Mouse (Mus musculus) urinary bladder, postnatal 10 days (tissue): ENCODE measurements around the gene Usp43.

Experiments
- DNase-seq: peaks from one replicate; pipeline ENCODE4 v3.0.0; 2022; ENCODE audit warnings: low spot score

Gene Usp43

GRCm38 (mm10) chr11:67921827-67922754 is at the start of gene Usp43:
Gene Usp43 (minus strand): TSS chr11:67922153.
- peak; percentile 37 for DNase-seq

- DNase-seq, result no peak
Measured at GRCm38 (mm10) chr11:67967831-67968230, 45.9 kb upstream of the Usp43 start.

- DNase-seq, result peak; percentile 91
Measured at GRCm38 (mm10) chr11:67965905-67966878, 44.2 kb upstream of the Usp43 start, which contains the start of gene Stx8. Gene Stx8 (plus strand): TSS chr11:67966193.

- DNase-seq, result peak; percentile 30
Measured at GRCm38 (mm10) chr11:67965242-67965883, 43.4 kb upstream of the Usp43 start, which contains the start of gene Cfap52. Gene Cfap52 (minus strand): TSS chr11:67965651.

GRCm38 (mm10) chr11:67964110-67964509 is 42.2 kb upstream of the Usp43 start:
- DNase-seq, result no peak

- DNase-seq, result no peak
Measured at GRCm38 (mm10) chr11:67954413-67954812, 32.5 kb upstream of the Usp43 start.

GRCm38 (mm10) chr11:67953604-67954003 is 31.7 kb upstream of the Usp43 start:
- no peak for DNase-seq

- no peak for DNase-seq
Measured at GRCm38 (mm10) chr11:67949475-67949874, 27.5 kb upstream of the Usp43 start.

GRCm38 (mm10) chr11:67948229-67948628 is 26.3 kb upstream of the Usp43 start:
- DNase-seq, result no peak

GRCm38 (mm10) chr11:67932156-67932555 is 10.2 kb upstream of the Usp43 start:
- no peak for DNase-seq

GRCm38 (mm10) chr11:67926348-67927055 is 4.5 kb upstream of the Usp43 start:
- DNase-seq, result no peak

GRCm38 (mm10) chr11:67925000-67925399 is 3.0 kb upstream of the Usp43 start:
- DNase-seq, result no peak

GRCm38 (mm10) chr11:67923720-67924119 is 1.8 kb upstream of the Usp43 start:
- DNase-seq, result no peak

GRCm38 (mm10) chr11:67922755-67923125 is 787 bp upstream of the Usp43 start:
- no peak for DNase-seq

GRCm38 (mm10) chr11:67921091-67921826 is 694 bp downstream of the Usp43 start:
- no peak for DNase-seq

GRCm38 (mm10) chr11:67920226-67920960 is 1.6 kb downstream of the Usp43 start:
- no peak for DNase-seq

GRCm38 (mm10) chr11:67919593-67919992 is 2.4 kb downstream of the Usp43 start:
- no peak for DNase-seq

GRCm38 (mm10) chr11:67917126-67917525 is 4.8 kb downstream of the Usp43 start:
- no peak for DNase-seq

GRCm38 (mm10) chr11:67911074-67911473 is 10.9 kb downstream of the Usp43 start:
- DNase-seq, result no peak

GRCm38 (mm10) chr11:67903756-67904155 is 18.2 kb downstream of the Usp43 start:
- no peak for DNase-seq
